Mouse (Mus musculus): Measurements from ENCODE around the gene Cmtm8. TPM values are rescaled to one million over a fixed set of nuclear protein-coding genes. Genes with fewer than 3 reads are reported as not detected.

Gene Cmtm8
- 1 to 10 TPM; 4.9 to 7.3 TPM for total RNA-seq (2021)
- 23.2 and 32.4 TPM in 2 replicates for polyA plus RNA-seq (2012; rRNA removed)
- long read RNA-seq, transcript Cmtm8-201 (4 exons, 1,064 nt) = major isoform, 7 of 8 reads
- long read RNA-seq, partial matches to known transcripts = 0 of 8 reads
- long read RNA-seq, other reads (novel, unspliced or antisense) = 1 of 8 reads

DNA sequence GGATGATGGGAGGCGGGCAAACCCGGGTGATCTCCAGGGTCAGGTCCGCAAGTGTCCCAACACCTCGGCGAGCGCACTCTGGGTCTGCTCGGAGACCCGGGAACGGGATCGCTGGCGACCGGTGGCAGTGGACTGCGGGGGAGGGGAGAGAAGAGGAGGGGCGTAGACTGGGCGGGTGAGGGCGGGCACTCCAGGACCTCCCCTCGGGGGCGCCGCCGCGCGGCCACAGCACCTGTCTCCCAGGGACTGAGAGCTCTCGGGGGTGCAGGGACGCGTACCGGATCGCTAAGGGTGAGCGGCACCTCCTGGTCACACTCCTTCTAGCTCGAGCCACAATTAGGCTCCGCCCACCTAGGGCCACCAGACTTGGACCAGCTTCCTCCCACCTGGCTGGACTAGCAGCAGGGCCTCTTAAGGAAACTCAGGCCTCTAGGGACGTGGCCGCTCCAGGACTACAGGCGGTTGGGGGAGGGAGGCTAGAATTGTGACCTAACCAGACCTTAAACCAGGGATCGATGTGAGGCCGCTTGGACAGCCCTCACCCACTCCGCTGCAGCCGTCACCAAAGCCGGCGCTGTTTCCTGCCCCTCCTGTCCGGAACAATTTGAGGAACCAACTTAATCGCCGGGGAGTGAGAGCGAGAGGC lies at the start of gene Cmtm8:
Gene Cmtm8, minus strand, starts transcription at position 140 of the 646 bp plus-strand sequence.
- DNase-seq = peak; percentile 82

DNA sequence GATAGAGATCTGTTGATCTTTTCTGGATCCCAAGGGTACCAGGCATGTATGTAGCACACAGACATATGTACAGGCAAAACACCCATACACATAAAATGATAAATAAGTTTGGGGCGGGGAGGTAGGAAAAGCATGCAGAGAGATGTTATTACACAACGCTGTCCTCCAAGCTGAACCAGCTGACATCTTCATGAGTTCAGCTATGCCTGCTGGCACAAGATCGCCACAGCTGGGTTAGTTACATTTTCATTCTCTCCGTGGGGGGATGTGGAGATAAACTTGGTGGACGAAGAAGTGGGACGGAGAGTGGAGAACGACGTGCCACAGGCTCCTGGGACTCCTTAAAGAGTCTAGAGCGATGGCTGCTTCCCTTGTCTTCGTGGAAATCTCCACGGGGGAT lies 49.0 kb upstream of the Cmtm8 start:
- no peak for DNase-seq

DNA sequence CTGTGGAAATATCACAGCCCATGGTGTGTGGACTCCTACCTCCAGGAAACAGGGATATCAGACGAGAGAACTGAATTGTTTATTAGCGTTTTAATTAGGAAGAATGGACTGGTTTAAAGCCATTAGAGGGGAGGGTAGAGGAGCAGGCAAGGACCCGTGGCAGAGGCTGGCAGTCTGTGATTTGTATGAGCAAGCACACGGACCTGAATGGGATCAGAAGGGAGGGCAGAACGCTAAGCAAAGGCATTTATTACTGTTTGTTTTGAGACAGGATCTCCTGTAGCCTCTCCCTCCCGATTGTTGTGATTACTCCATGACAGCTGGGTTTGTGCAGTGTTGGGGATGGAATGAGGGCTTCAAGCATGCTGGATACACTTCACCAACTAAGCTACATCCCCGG lies 46.4 kb upstream of the Cmtm8 start:
- no peak for DNase-seq

DNA sequence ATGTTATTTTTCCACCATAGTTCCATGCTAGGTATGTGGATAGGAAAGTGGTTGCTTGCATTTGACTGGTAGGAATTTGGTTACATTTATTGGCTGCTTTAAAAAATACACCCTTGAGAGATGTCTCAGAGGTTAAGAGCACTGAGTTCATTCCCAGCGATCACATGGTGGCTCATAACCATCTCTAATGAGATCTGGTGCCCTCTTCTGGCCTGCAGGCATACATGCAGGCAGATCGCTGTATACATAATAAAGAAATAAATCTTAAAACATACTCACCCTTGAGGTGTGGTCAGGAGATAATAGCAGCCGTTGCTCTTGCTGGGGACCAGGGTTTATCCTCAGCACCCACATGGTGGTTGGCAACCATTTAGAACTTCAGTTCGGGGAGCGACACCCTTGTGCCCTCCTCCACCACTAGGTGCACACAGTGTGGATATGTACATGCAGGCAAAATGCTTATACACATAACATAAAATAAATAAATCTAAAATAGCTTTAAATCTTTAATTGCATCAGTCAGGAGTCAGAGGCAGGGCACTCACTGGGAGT lies 45.0 kb upstream of the Cmtm8 start:
- DNase-seq = no peak

DNA sequence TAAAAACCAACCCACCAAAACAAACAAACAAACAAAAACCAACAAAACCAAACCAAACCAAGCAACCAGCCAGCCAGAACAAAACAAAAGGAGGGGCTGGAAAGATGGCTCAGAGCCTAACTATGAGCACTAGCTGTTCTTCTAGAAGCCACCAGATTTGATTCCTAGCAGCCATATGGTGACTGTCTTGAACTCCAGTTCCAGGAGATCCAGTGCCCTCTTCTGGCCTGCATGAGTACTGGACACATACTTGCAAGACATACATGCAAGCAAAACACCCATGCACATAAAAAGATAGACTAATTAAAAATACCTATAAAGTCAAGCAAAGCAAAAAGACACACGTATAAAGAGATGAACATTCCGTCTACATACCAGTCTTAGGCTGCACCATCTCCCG lies 43.7 kb upstream of the Cmtm8 start:
- peak; percentile 26 for DNase-seq

DNA sequence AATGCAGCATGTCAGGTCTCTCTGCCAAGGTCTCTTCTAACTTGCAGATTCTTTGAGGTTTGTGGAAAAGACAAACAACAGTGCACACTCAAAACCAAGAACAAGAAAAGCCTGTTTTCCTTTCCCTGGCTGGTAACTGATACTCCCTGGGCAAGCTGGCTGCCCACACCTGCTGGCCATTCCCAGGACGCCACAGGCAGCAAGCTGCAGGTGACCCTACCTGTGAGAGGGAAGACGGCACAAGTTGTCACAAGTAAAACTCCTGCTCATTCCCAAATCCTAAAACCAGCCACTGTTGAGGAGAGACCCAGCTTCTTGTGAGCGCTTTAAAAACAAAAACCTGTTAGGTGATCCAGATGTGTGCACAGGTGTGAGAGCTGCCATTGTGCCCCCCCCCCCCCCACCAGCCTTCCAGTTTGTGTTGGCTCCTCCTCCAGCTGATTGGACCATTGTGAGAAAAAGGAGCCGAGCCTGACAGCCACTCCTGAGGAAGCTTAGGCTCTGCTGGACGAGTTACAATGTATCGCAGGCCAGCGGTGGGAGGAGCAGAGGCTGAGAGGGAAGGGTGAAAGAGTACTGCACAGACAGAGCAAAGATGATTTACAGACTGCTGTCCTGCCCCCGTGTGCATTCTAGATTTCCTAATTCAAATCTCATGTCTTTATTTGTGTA lies 42.2 kb upstream of the Cmtm8 start:
- no peak for DNase-seq

DNA sequence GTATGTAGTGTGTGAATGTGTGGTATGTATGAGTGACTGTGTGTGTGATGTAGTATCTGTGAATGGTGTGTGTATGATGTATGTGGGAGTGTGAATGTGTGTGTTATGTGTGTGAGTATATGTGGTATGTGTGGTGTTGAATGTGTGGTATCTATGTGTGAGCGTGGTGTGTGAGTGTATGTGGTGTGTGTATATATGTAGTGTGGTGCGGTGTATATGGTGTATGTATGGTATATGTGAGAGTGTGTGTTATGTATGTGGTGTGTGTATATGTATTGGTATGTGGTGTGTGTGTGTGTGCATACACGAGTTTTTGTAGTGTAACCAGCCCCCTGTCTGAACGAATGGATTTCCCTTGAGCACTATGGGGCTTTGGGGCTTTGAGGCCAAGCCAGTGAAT lies 41.6 kb upstream of the Cmtm8 start:
- no peak for DNase-seq

DNA sequence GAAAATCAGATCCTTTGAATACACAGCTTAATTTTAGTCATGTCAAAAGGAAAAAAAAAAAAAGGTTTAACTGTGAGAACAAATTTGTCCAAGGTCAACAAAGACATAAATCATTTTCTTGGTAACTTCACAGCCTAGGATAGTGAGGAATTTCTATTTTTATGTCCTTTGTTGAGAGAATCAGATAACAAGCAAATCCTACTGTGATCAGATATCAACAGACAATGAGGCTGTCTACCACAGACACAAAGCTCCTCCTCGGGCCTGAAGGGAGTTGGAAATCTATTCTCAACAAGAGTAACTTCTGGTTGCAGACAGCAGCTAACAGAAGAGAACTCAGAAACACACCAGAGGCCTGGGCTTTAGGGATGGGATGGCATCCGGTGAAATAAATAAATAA lies 38.0 kb upstream of the Cmtm8 start:
- DNase-seq = no peak

DNA sequence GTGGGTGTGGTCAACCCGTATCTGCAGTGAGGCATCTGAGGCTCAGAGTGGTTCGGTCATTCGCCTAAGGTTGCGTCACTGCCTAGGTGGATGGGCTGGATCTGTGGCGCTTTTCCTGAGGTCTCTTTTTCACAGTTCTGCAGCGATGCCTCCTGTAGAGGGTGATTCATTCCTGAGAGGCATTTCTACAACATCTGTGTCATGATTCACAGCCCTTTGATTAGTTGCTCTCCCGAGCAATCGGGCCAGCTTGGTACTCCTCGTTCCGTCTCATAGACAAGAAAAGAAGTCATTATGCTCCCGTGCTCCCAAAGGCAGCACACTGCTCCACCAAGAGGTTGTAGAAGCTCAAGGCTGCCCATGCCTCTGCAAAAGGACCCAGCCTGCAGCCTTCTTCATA lies 11.4 kb upstream of the Cmtm8 start:
- peak; percentile 45 for DNase-seq

DNA sequence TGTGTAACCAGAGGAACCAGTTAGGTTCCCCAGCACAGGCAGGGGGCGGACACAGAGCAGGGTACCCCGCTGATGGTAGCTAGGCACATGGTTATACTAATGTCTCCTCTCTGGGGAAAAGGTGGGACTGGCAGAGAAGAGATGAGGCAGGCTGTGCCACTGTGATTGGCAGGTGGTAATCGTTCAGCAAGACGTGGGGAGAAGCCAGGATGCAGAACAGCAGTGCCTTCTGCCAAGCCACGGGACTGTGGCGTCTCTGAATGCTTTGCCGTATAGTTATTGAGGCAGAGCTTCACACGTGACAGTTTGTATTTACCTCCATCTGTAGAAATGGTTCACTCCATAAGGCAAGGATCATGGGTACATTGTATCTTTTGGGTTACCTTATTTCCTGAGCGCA lies 10.7 kb upstream of the Cmtm8 start:
- DNase-seq = no peak

DNA sequence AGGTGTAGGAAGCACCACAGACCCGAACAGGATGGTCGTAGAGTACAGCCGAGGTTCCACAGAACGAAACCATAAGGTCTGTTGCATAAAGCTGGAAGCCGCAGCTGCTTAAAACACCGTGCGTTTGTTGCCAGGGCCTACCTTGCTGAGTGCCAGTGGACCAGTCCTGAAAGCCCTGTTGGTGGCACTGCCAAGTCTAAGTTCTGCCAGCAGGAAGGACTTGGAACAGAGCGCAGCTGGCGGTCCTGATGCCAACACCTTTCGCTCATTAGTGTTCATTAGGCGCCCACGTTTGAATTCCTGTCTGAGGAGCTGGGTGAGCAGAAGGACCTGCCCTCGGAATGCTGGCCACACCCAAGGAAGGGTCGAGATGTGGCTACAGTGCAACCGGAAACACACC lies 9.4 kb upstream of the Cmtm8 start:
- DNase-seq = no peak

DNA sequence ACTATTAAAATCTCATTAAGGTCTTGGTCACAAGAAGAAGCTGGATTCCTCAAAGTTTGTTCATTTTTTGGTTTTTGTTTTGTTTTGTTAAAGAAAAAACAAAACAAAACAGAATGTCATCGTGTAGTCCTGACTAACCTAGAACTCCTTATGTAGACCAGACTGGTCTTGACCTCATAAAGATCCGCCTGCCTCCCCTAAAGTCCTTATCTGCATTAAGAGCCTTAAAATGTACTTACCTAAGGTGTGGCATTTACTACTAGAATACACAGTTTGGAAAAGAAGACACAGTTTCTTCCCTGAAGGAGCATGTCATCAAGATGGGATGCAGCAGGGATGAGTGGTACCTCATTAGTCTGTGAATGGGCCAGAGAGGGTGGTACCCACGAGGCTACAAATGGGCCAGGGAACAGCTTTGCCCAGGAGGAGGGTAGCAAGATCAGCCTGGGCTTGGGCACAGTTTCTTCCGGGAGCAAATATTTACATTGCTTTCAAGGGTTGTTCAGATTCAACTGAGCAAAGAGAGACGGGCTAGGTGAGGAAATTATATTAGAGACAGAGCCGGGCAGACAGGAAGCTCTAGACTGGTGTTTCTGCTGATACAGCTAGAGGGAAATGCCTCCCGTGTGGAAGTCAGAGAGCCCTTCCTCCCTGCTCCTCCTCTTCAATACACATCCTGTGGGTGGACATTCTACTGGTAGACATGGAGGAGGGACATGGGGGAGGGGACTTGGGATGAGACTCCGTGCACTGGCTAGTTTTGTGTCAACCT lies 7.6 kb upstream of the Cmtm8 start:
- no peak for DNase-seq

DNA sequence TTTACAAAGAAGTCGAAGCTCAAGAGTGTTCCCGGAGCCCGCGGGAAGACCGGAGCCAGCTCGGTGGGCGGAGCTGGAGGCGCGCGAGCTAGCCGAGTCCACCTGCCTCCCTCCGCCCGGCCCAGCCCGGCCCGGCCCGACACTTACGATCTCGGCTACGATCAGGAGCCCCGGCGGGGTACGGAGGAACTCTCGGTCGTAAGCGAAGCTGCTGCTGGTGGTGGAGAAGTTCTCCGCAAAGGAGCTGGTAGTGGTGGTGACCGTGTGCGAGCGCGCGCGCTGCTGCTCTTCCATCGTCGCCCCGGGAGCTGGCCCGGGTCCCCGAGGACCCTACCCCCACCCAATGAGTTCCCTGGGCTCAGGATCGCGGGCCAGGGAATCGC lies 331 bp downstream of the Cmtm8 start:
- DNase-seq = peak; percentile 60

DNA sequence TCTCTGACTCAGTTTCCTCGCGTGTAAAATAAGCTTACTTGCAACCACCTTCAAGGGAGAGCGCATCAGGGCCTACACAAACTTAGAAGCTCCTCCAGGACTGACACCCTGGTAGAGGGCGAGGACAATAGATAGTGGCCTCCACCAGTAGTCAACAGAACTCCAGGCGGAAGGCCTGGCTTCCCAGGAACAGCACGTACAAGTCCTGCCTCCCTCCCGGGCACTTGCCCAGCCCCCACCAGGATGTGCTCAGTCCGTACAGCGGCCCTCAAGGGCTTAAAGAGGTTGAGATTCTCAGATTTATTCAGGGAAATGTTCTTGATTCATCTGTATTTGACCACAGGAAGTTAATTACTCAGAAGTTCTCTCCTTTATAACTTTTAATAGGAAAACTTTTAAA lies 1.1 kb downstream of the Cmtm8 start:
- DNase-seq = peak; percentile 22

DNA sequence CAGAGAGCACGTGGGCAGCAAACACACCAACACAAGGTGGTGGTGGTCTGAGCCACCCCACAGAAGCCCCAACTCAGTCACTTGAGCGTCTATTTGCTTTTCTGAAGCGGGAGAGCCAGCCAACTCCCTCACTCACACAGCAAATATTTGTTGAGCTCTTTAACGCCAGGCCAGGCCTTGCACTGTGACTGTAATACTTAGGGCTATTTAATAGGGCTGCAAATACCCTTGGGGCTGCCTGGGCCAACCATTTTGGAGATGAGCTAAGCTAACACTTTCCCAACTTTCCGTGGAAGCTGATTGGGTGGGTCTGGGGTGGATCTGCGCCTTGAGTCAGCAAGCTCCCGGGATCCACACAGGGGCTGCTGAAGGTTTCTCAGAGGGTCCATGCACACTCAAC lies 1.7 kb downstream of the Cmtm8 start:
- DNase-seq = no peak

DNA sequence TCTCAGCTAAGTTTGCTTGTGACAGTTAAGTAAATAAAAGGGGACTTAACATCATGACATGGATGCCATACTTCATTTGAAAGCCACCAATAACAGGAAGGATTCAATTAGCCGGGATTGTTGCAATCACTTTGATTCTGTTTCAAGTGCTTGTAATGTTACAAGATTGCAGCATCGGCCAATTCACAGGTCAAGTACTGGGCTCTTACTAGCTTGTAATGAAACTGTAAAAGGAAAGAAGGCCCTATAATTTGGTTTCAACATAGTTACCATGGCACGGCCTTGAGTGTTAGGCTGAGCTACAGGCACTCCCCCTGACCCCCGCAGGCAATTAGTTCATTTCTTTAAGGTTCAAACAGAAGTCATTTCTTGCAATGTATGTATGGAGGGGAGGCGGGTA lies 5.1 kb downstream of the Cmtm8 start:
- no peak for DNase-seq

DNA sequence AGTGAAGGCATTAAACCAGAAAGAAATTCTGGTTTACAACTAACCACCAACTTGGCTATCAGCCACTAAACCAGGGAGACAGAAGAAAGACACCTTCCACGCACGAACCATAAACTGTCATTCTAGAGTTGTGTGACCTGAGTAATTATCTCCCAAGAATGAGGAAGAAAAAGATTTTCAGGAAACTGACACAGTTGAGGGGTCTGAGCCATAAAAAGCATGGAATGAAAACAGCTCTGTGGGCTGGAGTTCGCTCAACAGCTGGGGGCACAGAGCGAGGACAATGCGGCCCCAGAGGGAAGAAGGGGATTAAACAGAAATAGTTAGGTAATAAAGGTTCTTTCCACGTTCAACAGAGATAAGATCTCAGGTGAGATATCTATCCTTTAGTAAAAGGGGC lies 12.4 kb downstream of the Cmtm8 start:
- no peak for DNase-seq

DNA sequence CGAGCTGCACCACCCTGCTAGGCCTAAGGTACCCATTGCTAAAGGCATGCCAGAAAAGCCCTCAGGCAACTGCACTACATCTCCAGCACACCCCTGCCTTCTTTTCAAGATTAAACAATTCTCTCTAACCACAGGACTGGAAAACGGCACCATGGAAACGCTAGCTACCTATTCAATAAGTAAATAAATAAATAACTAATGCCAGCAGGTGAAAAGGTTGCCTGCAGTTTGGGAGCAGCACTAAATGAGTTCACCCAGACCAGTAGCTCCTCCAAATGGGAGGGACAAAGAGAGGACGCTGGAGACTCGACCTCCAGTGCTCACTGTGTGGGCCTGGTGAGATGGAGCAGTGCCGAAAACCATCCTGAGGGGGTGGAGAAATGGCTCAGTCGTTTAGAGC lies 13.6 kb downstream of the Cmtm8 start:
- no peak for DNase-seq

DNA sequence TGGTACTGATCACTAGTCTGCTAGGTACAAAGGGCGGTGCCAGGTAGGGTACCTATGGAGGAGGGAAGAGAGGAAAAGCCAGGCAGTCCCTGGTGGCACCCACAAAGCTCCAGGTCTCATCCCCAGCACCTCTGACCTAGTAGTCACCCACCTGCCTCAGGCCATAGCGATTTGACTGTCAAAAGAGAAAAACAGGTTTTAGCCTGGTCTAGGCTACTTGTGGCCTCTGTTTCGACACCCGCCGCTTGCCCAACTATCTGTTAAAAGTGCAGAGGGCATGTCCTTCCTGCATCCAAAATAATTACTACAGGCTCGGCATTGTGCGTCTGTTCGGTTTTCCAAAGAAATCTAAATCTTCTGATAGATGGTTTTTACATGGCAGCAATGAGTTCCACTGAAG lies 14.3 kb downstream of the Cmtm8 start:
- DNase-seq = no peak

DNA sequence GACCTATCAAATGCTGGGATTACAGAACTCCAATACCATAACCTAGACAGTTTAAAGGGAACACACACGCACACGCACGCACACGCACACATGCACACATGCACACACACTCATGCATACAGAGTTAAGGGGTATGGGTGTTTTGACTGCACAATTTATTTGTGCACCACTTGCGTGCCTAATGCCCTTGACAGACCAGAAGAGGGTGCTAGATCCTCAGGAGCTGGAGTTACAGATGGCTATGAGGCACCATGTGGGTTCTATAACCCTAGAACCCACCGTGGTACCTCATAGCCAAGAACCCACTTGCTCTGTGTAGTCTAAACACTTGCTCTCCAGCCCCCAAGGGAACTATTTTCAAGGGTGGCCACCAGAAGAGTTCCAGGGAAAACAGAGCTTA lies 15.6 kb downstream of the Cmtm8 start:
- DNase-seq = no peak

DNA sequence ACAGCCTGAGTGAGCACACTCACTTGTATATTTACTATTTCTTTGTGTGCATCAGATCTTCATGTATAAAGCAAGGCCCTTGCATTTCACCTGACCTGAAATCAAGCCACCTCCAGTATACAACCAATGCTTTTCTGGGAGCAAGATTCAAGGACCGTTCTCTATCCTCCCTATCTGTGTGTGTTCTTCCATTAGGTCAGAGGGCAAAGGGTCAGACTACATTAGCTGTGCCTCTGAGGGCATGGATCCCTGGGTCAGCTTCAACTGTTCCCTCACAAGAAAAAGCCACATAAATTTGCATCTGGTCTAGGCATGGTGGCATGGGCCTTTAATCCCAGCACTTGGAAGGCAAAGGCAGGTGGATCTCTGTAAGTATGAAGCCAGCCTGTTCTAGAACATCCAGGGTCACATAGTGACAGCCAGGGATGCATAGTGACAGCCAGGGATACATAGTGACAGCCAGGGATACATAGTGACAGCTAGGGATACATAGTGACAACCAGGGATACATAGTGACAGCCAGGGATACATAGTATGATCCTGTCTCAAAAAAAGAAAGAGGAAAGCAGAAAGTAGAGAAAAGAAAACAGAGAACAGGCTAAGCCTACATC lies 16.6 kb downstream of the Cmtm8 start:
- no peak for DNase-seq

DNA sequence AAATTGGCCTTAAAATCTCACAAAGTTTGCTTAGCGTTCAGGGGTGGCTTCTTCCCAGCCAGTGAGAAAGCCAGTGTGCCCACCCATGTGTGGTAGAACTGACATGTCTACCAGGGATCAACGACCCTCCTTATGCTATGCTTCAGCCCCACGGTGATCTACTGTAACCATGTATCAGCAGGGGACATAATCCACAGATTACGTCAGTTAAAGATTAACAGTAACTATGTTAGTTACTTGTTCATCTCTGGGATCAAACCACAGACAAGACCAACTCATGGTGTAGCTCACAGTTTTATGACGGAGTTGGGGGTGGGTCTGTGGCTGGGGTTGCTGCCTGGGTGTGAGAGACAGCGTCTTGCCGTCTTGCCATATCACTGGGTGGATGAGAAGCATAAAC lies 19.8 kb downstream of the Cmtm8 start:
- no peak for DNase-seq

Measured in adrenal gland, adult 2 months (tissue).